Mouse (Mus musculus) heart, embryonic 13.5 days (tissue): Measurements from ENCODE around the gene Trim67. TPM values are rescaled to one million over a fixed set of nuclear protein-coding genes. Genes with fewer than 3 reads are reported as not detected.

Experiments
- ATAC-seq: fragments of 200-750 bp; cut with Nextera tagmentation; 2 replicates; pipeline ENCODE4 v1.8.0; 2017; ENCODE audit warnings: moderate TSS enrichment; ENCODE audit not compliant: insufficient number of reproducible peaks, low FRiP score, low TSS enrichment; ENCODE audit errors: extremely low read depth
- H3K27ac ChIP-seq: fragments of 300-500 bp; sonication (generic); replicated peaks from 2 replicates; pipeline ENCODE4 v1.5.1; 2015; ENCODE audit warnings: moderate library complexity, mild to moderate bottlenecking, inconsistent platforms
- H3K27me3 ChIP-seq: fragments of 300-500 bp; sonication (generic); replicated peaks from 2 replicates; pipeline ENCODE4 v1.6.1; 2015; ENCODE audit warnings: mild to moderate bottlenecking, inconsistent platforms
- H3K36me3 ChIP-seq: fragments of 300-500 bp; sonication (generic); 2 replicates; pipeline ENCODE4 v1.6.1; 2015; ENCODE audit warnings: mild to moderate bottlenecking, inconsistent platforms
- H3K4me1 ChIP-seq: fragments of 300-500 bp; sonication (generic); 2 replicates; pipeline ENCODE4 v1.6.1; 2015; ENCODE audit warnings: inconsistent platforms
- H3K4me2 ChIP-seq: fragments of 300-500 bp; sonication (generic); 2 replicates; pipeline ENCODE4 v1.6.1; 2015; ENCODE audit warnings: inconsistent platforms, mild to moderate bottlenecking, moderate library complexity
- H3K4me3 ChIP-seq: fragments of 300-500 bp; sonication (generic); 2 replicates; pipeline ENCODE4 v1.5.1; 2015; ENCODE audit warnings: moderate library complexity, mild to moderate bottlenecking, inconsistent platforms
- H3K9ac ChIP-seq: fragments of 300-500 bp; sonication (generic); 2 replicates; pipeline ENCODE4 v1.6.1; 2015; ENCODE audit warnings: inconsistent platforms, mild to moderate bottlenecking, moderate library complexity
- H3K9me3 ChIP-seq: fragments of 300-500 bp; sonication (generic); 2 replicates; pipeline ENCODE4 v1.6.1; 2016; ENCODE audit warnings: inconsistent platforms
- WGBS: fragments of 180-500 bp; shearing (Covaris S2); methylation state at CpG from one replicate; pipeline ENCODE4 v1.1.7; 2015; ENCODE audit warnings: mixed read lengths; 5-methylcytosine and 5-hydroxymethylcytosine counted together
- polyA plus RNA-seq: library from polyadenylated mRNA; unstranded; fragments of >200 nt; fragmentation: Nextera tagmentation; extraction: Ambion mirVana; gene quantifications from 2 replicates; pipeline ENCODE4 v1.2.1, GENCODE M21; 2015

The Trim67 gene
- polyA plus RNA-seq, 1 experiment from 2014 or later: 0.16 TPM

- H3K9ac ChIP-seq: no peak overlapping the region
- WGBS: 71% methylated on average over 3 of the region's 3 CpGs
- H3K4me2 ChIP-seq: no peak overlapping the region
- H3K27me3 ChIP-seq: 0 out of 2 replicates have a peak, but pooled peaks cover 9% of the 10 kb centered on the region
- ATAC-seq: no peak
- H3K9me3 ChIP-seq: peaks cover 17% of the 10 kb centered on the region
- H3K36me3 ChIP-seq: no peaks in the 10 kb centered on the region
- H3K4me1 ChIP-seq: peaks cover 5% of the 10 kb centered on the region; the same call in 1 of the 2 replicates
- H3K4me3 ChIP-seq: no peak overlapping the region
- H3K27ac ChIP-seq: no peak overlapping the region
Observed at GRCm38 (mm10) chr8:124817361-124817760, 24.5 kb downstream of the Trim67 start.

GRCm38 (mm10) chr8:124819612-124820115 is 26.8 kb downstream of the Trim67 start:
- Histone ChIP-seq H3K27me3 (peaks cover 16% of the 10 kb centered on the region; the same call in 1 of the 2 replicates), H3K27ac (no peak overlapping the region), H3K36me3 (no peaks in the 10 kb centered on the region), H3K4me3 (no peak overlapping the region), H3K4me2 (no peak overlapping the region), H3K4me1 (peaks cover 5% of the 10 kb centered on the region; the same call in 1 of the 2 replicates), H3K9ac (no peak overlapping the region), H3K9me3 (peaks cover 17% of the 10 kb centered on the region)
- no peak for ATAC-seq
- WGBS: 65% methylated on average over 6 of the region's 6 CpGs

DNA sequence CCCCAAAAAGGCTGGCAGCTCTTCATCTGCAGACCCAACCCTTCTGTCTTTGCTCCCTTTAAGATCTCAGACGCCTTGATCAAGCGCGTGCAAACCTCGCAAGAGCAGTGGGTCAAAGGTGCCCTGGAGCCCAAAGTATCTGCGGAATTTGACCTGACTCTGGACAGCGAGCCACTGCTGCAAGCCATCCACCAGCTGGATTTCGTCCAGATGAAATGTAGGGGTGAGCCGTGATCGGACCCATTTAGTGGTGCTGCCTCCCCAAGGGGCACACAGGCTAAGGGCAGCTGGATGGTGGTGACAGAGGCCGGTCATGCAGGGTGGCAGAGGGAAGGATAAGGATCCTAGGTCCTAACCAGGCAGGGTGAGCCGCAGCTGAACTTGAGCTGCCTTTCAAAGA is 27.2 kb downstream of the Trim67 start:
- Histone ChIP-seq H3K4me3 (no peak overlapping the region), H3K27ac (no peak overlapping the region), H3K4me2 (no peak overlapping the region), H3K9me3 (peaks cover 17% of the 10 kb centered on the region), H3K36me3 (no peaks in the 10 kb centered on the region), H3K9ac (no peak overlapping the region), H3K27me3 (peaks cover 16% of the 10 kb centered on the region; the same call in 1 of the 2 replicates), H3K4me1 (peaks cover 5% of the 10 kb centered on the region; the same call in 1 of the 2 replicates)
- WGBS: 34% methylated on average over 11 of the region's 11 CpGs
- ATAC-seq: no peak

- Histone ChIP-seq H3K27me3 (peaks cover 38% of the 10 kb centered on the region; the same call in 1 of the 2 replicates), H3K36me3 (no peaks in the 10 kb centered on the region), H3K4me1 (peaks cover 12% of the 10 kb centered on the region), H3K27ac (no peak overlapping the region), H3K9ac (no peak overlapping the region), H3K4me2 (no peak overlapping the region), H3K9me3 (no peaks in the 10 kb centered on the region), H3K4me3 (no peak overlapping the region)
- ATAC-seq: no peak
- WGBS: 70% methylated on average over 6 of the region's 6 CpGs
Observed at GRCm38 (mm10) chr8:124823497-124823896, 30.6 kb downstream of the Trim67 start.

DNA sequence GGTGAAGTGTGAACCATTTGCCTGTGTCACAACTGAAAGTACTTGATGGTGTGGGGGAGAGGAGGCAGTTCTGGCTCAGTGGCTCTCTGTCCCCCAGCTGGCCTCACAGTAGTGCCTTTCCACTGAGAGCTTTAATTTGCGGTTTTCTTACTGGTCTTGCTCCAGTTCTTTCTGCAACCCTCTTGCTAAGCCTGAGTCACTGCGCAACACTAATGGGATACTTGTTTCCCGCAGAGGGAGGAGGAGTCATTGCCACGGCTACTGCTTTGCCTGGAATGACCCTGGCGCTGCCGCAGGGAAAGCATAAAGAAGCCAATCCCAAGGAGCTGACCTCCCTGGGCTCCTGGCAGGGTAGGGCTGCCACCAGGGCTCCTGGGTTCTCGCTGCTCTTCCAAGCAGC is 33.8 kb downstream of the Trim67 start:
- Histone ChIP-seq H3K4me3 (no peak overlapping the region), H3K9me3 (no peaks in the 10 kb centered on the region), H3K27ac (no peak overlapping the region), H3K4me2 (no peak overlapping the region), H3K9ac (peak overlapping the region; percentile 24; the same call in 1 of the 2 replicates), H3K4me1 (peaks cover 6% of the 10 kb centered on the region), H3K36me3 (no peaks in the 10 kb centered on the region), H3K27me3 (peaks cover 37% of the 10 kb centered on the region; the same call in 1 of the 2 replicates)
- 35% methylated on average over 7 of the region's 7 CpGs for WGBS
- no peak for ATAC-seq

- WGBS: 2% methylated on average over 5 of the region's 5 CpGs
- Histone ChIP-seq H3K27ac (no peak overlapping the region), H3K4me3 (no peak overlapping the region), H3K4me2 (no peak overlapping the region), H3K9ac (no peak overlapping the region), H3K4me1 (peaks cover 10% of the 10 kb centered on the region), H3K36me3 (no peaks in the 10 kb centered on the region), H3K9me3 (no peaks in the 10 kb centered on the region), H3K27me3 (peaks cover 35% of the 10 kb centered on the region; the same call in 1 of the 2 replicates)
- ATAC-seq: no peak
Observed at GRCm38 (mm10) chr8:124827387-124827786, 34.5 kb downstream of the Trim67 start.

DNA sequence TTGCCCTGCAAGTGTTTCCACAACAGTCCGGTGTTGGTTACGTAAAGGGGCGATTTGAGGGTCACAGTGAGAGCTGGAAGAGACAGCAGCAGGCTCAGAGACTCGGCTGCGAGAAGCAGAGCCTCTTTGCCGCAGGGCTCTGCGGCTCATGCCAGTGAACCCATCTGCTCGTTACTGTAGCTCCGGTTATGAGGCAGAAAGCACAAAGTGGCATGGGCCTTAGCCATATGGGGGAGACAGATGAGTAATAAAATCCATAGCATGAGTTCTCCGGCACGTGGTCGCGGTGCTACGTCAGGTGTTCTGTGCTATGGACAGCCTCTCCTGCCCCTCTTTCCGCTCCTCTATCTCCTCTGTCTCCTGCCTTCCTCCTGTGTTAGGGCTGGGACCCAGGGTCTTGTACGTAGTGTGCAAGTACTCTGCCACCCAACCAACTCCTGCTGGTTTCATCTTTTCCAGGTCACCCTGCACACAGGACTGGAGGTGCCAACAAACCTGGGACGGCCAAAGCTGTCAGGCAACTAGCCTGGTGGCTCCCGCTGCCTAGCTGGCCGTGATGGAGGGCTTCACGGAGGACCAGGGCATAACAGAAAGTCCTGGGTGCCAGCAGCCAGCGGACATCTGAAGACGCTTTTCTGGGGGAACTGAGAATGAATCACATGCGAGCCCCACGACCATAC is 35.8 kb downstream of the Trim67 start:
- peaks cover 28% of the 10 kb centered on the region; the same call in 1 of the 2 replicates for H3K27me3 ChIP-seq
- no peak overlapping the region for H3K4me2 ChIP-seq
- H3K4me1 ChIP-seq: peaks cover 19% of the 10 kb centered on the region
- no peak for ATAC-seq
- no peak overlapping the region for H3K4me3 ChIP-seq
- no peak overlapping the region for H3K9ac ChIP-seq
- no peaks in the 10 kb centered on the region for H3K9me3 ChIP-seq
- no peak overlapping the region for H3K27ac ChIP-seq
- no peaks in the 10 kb centered on the region for H3K36me3 ChIP-seq
- 77% methylated on average over 24 of the region's 24 CpGs for WGBS

DNA sequence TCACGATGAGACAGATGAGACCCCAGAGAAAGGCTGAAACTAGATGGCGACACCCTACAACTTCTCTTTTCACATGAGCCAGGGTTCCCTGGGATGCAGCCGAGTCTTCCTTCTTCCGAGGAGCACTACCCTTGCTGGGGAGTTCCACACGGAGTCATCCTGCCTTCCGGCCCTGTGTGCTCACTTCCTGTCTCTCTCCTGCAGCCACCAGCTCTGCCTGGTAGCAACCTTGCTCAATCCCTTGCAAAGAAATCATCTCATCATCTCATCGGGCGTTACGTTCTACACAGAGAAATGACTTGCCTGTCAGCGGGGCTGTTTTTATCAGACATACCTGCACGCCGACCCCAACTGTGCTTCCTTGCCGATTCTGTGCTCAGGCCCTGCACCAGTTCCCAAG is 37.2 kb downstream of the Trim67 start:
- no peak overlapping the region for H3K4me2 ChIP-seq
- no peak for ATAC-seq
- 67% methylated on average over 13 of the region's 13 CpGs for WGBS

DNA sequence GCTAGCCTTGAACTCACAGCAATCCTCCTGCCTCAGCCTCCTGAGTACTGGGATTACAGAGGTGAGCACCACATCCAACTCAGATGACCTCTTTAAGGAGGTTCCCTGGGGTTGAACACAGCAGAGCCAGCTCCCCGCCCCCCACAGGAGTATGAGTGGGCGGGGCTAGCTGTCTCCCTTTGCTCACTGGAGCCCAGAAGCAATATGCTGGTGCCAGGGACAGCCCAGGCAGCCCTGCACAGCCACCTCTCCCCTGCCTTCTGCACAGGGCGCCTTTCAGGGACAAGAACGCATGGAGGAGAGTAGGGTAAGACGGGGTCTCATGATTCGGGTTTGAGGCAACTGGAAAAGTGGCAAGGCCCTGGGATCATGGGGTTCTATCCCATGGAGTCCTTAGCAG is 38.6 kb downstream of the Trim67 start:
- peaks cover 27% of the 10 kb centered on the region for H3K4me1 ChIP-seq
- no peak for ATAC-seq
- no peak overlapping the region for H3K9ac ChIP-seq
- no peaks in the 10 kb centered on the region for H3K9me3 ChIP-seq
- WGBS: 74% methylated on average over 6 of the region's 6 CpGs
- peaks cover 23% of the 10 kb centered on the region; the same call in 1 of the 2 replicates for H3K27me3 ChIP-seq
- H3K27ac ChIP-seq: no peak overlapping the region
- H3K36me3 ChIP-seq: no peaks in the 10 kb centered on the region
- H3K4me2 ChIP-seq: no peak overlapping the region
- no peak overlapping the region for H3K4me3 ChIP-seq

More for the DNA sequence above, 37.2 kb downstream of the Trim67 start:
- H3K36me3 ChIP-seq: no peaks in the 10 kb centered on the region
- H3K4me1 ChIP-seq: peaks cover 27% of the 10 kb centered on the region
- H3K27me3 ChIP-seq: peaks cover 28% of the 10 kb centered on the region; the same call in 1 of the 2 replicates
- no peak overlapping the region for H3K27ac ChIP-seq
- H3K9ac ChIP-seq: no peak overlapping the region
- no peaks in the 10 kb centered on the region for H3K9me3 ChIP-seq
- H3K4me3 ChIP-seq: no peak overlapping the region

- WGBS: 74% methylated on average over 6 of the region's 6 CpGs
- Histone ChIP-seq H3K36me3 (no peaks in the 10 kb centered on the region), H3K9me3 (no peaks in the 10 kb centered on the region), H3K27ac (no peak overlapping the region), H3K4me3 (no peak overlapping the region), H3K27me3 (peaks cover 19% of the 10 kb centered on the region; the same call in 1 of the 2 replicates), H3K4me2 (no peak overlapping the region), H3K4me1 (peaks cover 24% of the 10 kb centered on the region), H3K9ac (no peak overlapping the region)
- no peak for ATAC-seq
Observed at GRCm38 (mm10) chr8:124831941-124832340, 39.0 kb downstream of the Trim67 start.

DNA sequence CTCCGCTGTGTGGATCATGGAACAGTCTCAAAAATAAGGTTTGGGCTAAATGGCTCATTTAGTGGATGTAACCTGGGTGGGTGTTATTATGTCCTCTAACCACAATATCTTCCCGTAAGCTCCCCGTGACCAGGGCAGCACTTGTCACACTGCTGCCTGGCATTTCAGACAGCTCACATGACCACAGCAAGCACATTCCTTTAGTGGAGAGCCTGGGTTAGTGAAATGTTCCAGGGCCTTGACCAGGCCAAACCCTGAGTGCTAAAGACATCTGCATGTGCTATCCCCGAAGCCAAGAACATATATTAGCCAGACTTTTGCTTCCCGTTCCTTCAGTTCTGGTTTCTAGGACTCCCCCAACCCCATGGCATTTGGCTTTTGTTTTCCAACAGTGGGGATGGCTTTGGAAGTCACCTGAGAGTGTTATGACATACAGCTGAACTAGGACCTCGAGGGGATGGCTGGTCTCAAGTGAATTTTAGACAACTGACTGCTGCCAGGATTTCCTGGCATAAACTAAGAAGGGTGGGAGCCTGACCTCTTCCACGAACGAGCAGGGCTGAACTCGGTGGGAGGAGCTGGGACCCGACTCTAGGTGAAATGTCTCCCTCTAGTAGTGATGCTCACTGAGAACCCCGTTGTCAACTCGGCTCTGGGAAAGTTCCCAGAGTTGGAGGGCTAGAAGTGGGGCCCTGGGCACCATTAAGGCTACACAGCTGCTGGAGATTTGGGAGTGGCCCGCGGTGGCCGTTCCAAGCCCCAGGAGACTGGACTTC is 40.7 kb downstream of the Trim67 start:
- peaks cover 14% of the 10 kb centered on the region for H3K36me3 ChIP-seq
- H3K4me3 ChIP-seq: 0 out of 2 replicates have a peak overlapping the region, but pooled peaks have one; percentile 1
- H3K27me3 ChIP-seq: peaks cover 5% of the 10 kb centered on the region; the same call in 1 of the 2 replicates
- WGBS: 28% methylated on average over 15 of the region's 15 CpGs
- H3K9ac ChIP-seq: 0 out of 2 replicates have a peak overlapping the region, but pooled peaks have one; percentile 13
- H3K4me2 ChIP-seq: peak overlapping the region; percentile 46
- H3K4me1 ChIP-seq: peaks cover 20% of the 10 kb centered on the region
- H3K9me3 ChIP-seq: no peaks in the 10 kb centered on the region
- 0 out of 2 replicates have a peak, but pooled peaks have one; percentile 9 for ATAC-seq
- peak overlapping the region; percentile 61 for H3K27ac ChIP-seq
